Mouse (Mus musculus) neutrophil, adult 59 days (primary cell): Measurements from ENCODE around the gene Olfr954. TPM values are rescaled to one million over a fixed set of nuclear protein-coding genes. Genes with fewer than 3 reads are reported as not detected.

Experiments used
- total RNA-seq, 2 experiments: library from RNA; stranded (reverse); gene quantifications; 1 replicate in 1 of 2; 2 replicates in 1 of 2; pipeline ENCODE4 v1.2.4; 2023

The Olfr954 gene
- not detected for total RNA-seq

DNA sequence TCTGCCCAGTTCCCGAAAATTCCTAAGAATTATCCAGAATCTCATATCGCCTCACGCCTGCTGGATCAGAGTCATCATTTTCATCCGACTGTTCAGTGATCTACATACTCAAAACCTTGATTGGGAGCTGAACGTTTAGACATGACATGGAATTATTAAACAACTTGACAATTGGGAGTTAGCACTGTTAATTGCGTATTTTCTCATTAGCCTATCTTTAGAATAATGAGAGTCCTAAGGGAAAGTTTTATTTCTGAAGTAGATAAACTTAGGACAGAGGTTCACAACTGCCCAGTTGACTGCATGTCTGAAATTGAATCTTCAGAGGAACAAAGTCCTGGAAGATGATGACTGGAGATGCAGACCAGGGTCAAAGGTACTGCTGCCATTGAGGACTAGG lies at the start of gene Olfr954:
Gene Olfr954 (plus strand): TSS at position 301 of the 400 bp plus-strand sequence.

DNA sequence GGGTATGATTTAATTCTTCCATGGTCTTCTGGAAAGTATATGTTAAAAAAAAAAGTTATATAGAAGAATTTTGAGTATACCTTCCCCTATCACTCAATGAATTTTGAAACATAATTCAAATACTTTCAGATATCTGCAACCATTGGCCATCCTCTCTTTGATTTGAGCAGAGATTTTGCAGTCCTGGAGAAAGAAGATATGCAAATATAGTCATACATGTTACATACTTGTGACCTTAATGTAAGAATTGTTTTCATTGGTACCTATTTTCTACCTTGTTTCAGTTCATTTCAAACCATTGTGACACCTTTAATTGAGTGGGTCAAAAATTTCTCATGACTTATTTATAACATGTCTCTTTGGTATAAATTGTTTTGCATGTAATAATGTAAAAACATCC lies 29.5 kb upstream of the Olfr954 start, which contains the start of gene Olfr952:
Gene Olfr952 (minus strand): TSS at position 101 of the 400 bp plus-strand sequence.

DNA sequence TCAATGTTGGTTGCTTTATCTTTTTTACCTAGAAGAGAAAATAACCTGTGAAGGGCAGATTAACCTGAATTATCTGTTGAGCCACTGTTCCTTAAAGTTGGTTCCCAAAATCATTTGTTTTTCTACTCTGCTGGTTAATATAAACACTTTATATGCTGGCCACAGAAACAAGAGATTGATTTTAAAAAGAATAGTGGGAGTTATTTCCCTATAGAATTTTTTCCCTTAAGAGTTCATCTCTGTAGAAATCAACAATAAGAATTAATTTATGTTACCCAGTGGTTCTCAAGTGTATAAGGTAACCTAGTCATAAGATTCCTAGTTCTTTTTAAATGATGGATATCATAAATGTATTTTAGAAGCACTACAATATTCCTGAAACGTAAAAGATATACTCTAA lies 15.3 kb downstream of the Olfr954 start, which contains the start of gene Olfr955:
Gene Olfr955 (minus strand): TSS at position 101 of the 400 bp plus-strand sequence.

DNA sequence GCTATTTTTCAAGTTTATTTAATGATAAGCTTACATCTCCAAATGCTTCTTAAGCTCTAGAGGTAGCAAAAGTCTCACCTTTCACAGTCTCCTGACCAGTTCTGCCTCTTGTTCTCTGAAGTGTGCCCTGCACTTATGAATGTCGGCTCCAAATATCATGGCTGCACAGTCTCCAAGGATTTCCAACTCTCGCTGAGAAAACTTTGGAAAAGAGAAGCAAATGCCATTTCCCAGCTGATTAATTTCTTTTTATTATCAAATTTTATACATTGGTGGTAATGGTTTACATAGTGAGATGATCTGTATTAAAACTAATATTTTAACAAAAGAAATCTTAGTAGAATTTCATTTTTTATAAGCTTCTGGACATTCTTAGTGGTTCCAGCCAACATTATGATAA lies 37.4 kb downstream of the Olfr954 start, which contains the start of gene Olfr44:
Gene Olfr44 (minus strand): TSS at position 101 of the 400 bp plus-strand sequence.

Other genes with a start within 250 kb of the Olfr954 start
- gene Olfr1537, start 206.7 kb upstream of the Olfr954 start, total RNA-seq = not detected
- gene Olfr945, start 179.9 kb upstream of the Olfr954 start, total RNA-seq = not detected
- not detected for gene Olfr948, start 130.7 kb upstream of the Olfr954 start, total RNA-seq
- not detected for gene Olfr951, start 69.3 kb upstream of the Olfr954 start, total RNA-seq
- gene Olfr952, start 29.6 kb upstream of the Olfr954 start, total RNA-seq = not detected
- not detected for gene Olfr955, start 15.2 kb downstream of the Olfr954 start, total RNA-seq
- gene Olfr44, start 37.3 kb downstream of the Olfr954 start, total RNA-seq = not detected
- not detected for gene Olfr957, start 59.1 kb downstream of the Olfr954 start, total RNA-seq
- gene Olfr958, start 97.4 kb downstream of the Olfr954 start, total RNA-seq = not detected
- not detected for gene Olfr959, start 118.9 kb downstream of the Olfr954 start, total RNA-seq
- gene AW551984, start 147.7 kb downstream of the Olfr954 start, total RNA-seq = not detected
- not detected for gene Olfr148, start 154.0 kb downstream of the Olfr954 start, total RNA-seq
- gene Olfr960, start 164.7 kb downstream of the Olfr954 start, total RNA-seq = not detected
- gene Olfr961, start 188.4 kb downstream of the Olfr954 start, total RNA-seq = not detected
- gene Olfr963, start 210.5 kb downstream of the Olfr954 start, total RNA-seq = not detected